Mouse (Mus musculus) myocyte (in vitro differentiated cells): ENCODE measurements at regions not wholly inside any gene's neighbourhood (a gene's known extent, or its start where the extent isn't known, plus 50 kb on each side); places are given as distances from the start of the nearest gene placed in this dataset.

Experiments used
- H3K27me3 ChIP-seq: one replicate; pipeline ENCODE4 v1.6.1; 2011; ENCODE audit not compliant: control insufficient read depth, insufficient read depth, insufficient read length
- H3K36me3 ChIP-seq: one replicate; pipeline ENCODE4 v1.6.1; 2011; ENCODE audit not compliant: control insufficient read depth, insufficient read depth
- H3K4me2 ChIP-seq: one replicate; pipeline ENCODE4 v1.6.1; 2011; ENCODE audit warnings: low read depth, control low read depth
- H3K4me3 ChIP-seq: one replicate; pipeline ENCODE4 v1.5.1; 2011; ENCODE audit warnings: mild to moderate bottlenecking, control low read depth, moderate library complexity
- H3K79me2 ChIP-seq: one replicate; pipeline ENCODE4 v1.6.1; 2011; ENCODE audit not compliant: control insufficient read depth, insufficient read depth
- H3ac ChIP-seq: one replicate; pipeline ENCODE4 v1.6.1; 2011; ENCODE audit not compliant: control insufficient read depth, insufficient read length
- CEBPB ChIP-seq: IDR thresholded peaks from 2 replicates; pipeline ENCODE4 v1.6.1; 2011; ENCODE audit warnings: mild to moderate bottlenecking, moderate library complexity; ENCODE audit not compliant: poor library complexity, insufficient read depth, severe bottlenecking
- E2F4 ChIP-seq: IDR thresholded peaks from one replicate; pipeline ENCODE4 v1.6.1; 2011; ENCODE audit warnings: mild to moderate bottlenecking, control low read depth, moderate library complexity; ENCODE audit not compliant: insufficient read depth
- MAX ChIP-seq: IDR thresholded peaks from one replicate; pipeline ENCODE4 v1.6.1; 2011; ENCODE audit warnings: low read depth, mild to moderate bottlenecking, control low read depth
- MYOD1 ChIP-seq, 3 experiments: IDR thresholded peaks; one replicate each; pipeline ENCODE4 v1.6.1; 2011; ENCODE audit warnings: control low read depth in 2 of 3, low read depth in 2 of 3, mild to moderate bottlenecking in 2 of 3, moderate library complexity in 1 of 3; ENCODE audit not compliant: insufficient read length in 2 of 3, control insufficient read depth in 1 of 3
- MYOG ChIP-seq, 3 experiments: IDR thresholded peaks; one replicate each; pipeline ENCODE4 v1.6.1; 2011; ENCODE audit warnings: control low read depth in 2 of 3, low read depth in 2 of 3, mild to moderate bottlenecking in 2 of 3; ENCODE audit not compliant: insufficient read length in 2 of 3, control insufficient read depth in 1 of 3, insufficient read depth in 1 of 3
- POLR2A ChIP-seq: IDR thresholded peaks from one replicate; pipeline ENCODE4 v1.6.1; 2011; ENCODE audit warnings: low read depth, mild to moderate bottlenecking, control low read depth, moderate library complexity; ENCODE audit not compliant: insufficient read length
- POLR2AphosphoS2 ChIP-seq: IDR thresholded peaks from one replicate; pipeline ENCODE4 v1.6.1; 2011; ENCODE audit warnings: low read depth, control low read depth; ENCODE audit not compliant: insufficient read length
- REST ChIP-seq: IDR thresholded peaks from one replicate; pipeline ENCODE4 v1.6.1; 2011; ENCODE audit warnings: mild to moderate bottlenecking, control low read depth, moderate library complexity; ENCODE audit not compliant: insufficient read depth, insufficient read length
- SRF ChIP-seq: IDR thresholded peaks from one replicate; pipeline ENCODE4 v1.6.1; 2011; ENCODE audit warnings: low read depth; ENCODE audit not compliant: control insufficient read depth, insufficient read length
- TCF12 ChIP-seq: IDR thresholded peaks from one replicate; pipeline ENCODE4 v1.6.1; 2011; ENCODE audit warnings: mild to moderate bottlenecking, control low read depth; ENCODE audit not compliant: poor library complexity, insufficient read depth, severe bottlenecking
- TCF3 ChIP-seq: IDR thresholded peaks from one replicate; pipeline ENCODE4 v1.6.1; 2011; ENCODE audit warnings: low read depth, control low read depth; ENCODE audit not compliant: insufficient read length
- USF1 ChIP-seq: IDR thresholded peaks from one replicate; pipeline ENCODE4 v1.6.1; 2011; ENCODE audit warnings: low read depth, mild to moderate bottlenecking, control low read depth, moderate library complexity

DNA sequence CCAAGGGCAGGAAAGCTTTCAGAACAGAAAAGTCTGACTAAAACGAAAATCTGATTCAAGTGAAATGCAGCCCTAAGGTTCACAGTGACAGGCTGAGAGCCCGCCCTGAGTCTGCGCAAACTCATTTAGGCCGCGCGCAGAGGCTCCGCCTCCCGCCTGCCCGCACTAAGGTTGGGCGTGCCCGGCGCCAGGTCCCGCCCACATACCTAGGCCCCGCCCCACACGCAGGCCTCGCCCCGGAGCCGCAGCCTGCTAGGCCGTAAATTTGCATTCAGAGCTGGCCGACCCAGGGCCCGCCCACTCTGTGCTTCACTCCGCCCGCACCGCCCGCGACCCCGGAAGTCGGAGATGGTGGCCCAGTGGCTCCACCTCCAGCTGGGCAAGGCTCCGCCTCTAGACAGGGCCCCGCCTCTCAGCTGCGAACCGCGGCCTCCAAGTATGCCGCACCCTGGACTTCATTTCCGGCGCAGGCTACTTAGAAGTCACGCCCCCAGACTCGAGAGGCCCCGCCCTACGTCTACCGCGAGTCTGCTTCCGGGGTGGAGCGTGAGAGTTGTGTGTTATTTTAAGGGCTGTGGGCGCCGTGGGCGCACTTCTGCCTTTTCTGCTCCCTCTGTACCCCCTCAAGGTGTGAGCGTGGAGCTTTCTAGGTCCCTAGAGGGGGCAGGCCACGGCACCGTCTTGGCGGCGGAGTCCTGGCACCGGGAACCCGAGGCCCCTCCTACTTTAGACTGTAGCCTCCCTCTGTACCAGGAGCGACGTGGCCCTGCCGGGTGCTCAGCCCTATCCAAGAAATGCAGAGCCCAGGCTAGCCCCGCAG, 52.3 kb upstream of the Wnt7b start:
- H3K36me3 ChIP-seq = no peaks in the 10 kb centered on the region
- H3K4me2 ChIP-seq = peak overlapping the region; percentile 97
- peak overlapping the region; percentile 75 for H3K4me3 ChIP-seq
- H3ac ChIP-seq = peak overlapping the region; percentile 20
- TF ChIP-seq TCF12 = no peak
- TF ChIP-seq TCF3 = no peak
- TF ChIP-seq MYOD1 (IDR thresholded peaks at IDR 0.05; ENCODE audit: control insufficient read depth in 1 of 3, insufficient read length in 2 of 3, low read depth in 2 of 3) = no peak
- TF ChIP-seq MYOG (IDR thresholded peaks at IDR 0.05; ENCODE audit: control insufficient read depth in 1 of 3, insufficient read depth in 1 of 3, insufficient read length in 2 of 3, low read depth in 2 of 3) = peak in 1 of 3 experiments; percentile 43
- TF ChIP-seq POLR2AphosphoS2 = peak; percentile 67
- TF ChIP-seq POLR2A = peak; percentile 66
- TF ChIP-seq REST = no peak
- TF ChIP-seq CEBPB = no peak
- peak; percentile 10 for TF ChIP-seq USF1
- TF ChIP-seq SRF = peak; percentile 74
- TF ChIP-seq E2F4 = peak; percentile 56
- TF ChIP-seq MAX = no peak
- peaks cover 8% of the 10 kb centered on the region for H3K79me2 ChIP-seq
- no peaks in the 10 kb centered on the region for H3K27me3 ChIP-seq

DNA sequence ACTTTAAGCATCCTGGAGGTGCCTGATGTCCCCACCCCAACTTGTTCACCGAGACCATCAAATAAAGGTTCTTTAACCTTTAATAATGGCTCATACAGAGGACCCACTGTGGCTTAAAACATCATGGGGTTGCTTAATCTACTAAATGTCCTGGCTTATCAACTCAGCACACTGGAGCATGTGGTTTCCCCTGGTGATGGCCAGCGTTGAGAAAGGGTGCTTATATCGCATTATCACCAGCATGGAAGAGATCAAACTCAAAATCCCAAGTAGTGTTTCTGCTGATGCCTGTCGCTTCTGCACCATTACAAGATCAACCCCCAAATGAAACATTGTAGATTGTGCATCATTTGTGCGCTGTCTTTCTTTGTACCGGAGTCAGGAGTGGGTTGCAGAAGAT, 53.2 kb upstream of the Wnt7b start:
- peaks cover 8% of the 10 kb centered on the region for H3K79me2 ChIP-seq
- TF ChIP-seq REST = no peak
- peak overlapping the region; percentile 75 for H3K4me3 ChIP-seq

DNA sequence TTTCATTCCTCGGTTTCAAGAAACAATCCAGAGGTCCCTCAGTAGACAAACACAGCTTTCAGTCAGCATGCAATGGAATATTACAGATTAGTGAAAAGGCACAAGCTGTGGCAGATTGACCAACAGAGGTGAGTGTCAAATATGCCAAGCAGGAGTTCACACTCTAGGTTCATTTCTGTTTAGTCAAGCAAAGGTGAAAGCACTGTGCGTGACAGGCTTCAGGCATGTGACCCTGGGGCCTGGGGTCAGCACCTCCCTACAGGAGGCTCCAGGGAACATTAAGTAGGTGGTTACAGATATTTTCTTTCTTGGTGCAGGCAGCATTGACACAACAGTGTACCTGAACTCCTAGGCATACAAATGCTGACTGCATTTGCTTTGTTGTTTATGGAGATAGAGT, 57.3 kb upstream of the Wnt7b start:
- H3K36me3 ChIP-seq = no peaks in the 10 kb centered on the region
- no peak overlapping the region for H3ac ChIP-seq
- TF ChIP-seq CEBPB (no peak), TCF12 (no peak), MAX (no peak), MYOD1 (IDR thresholded peaks at IDR 0.05; ENCODE audit: control insufficient read depth in 1 of 3, insufficient read length in 2 of 3, low read depth in 2 of 3) (no peak)

More for the DNA sequence above, 53.2 kb upstream of the Wnt7b start:
- H3K27me3 ChIP-seq = no peaks in the 10 kb centered on the region
- H3K36me3 ChIP-seq = no peaks in the 10 kb centered on the region
- H3K4me2 ChIP-seq = peak overlapping the region; percentile 96
- H3ac ChIP-seq = peak overlapping the region; percentile 20

DNA sequence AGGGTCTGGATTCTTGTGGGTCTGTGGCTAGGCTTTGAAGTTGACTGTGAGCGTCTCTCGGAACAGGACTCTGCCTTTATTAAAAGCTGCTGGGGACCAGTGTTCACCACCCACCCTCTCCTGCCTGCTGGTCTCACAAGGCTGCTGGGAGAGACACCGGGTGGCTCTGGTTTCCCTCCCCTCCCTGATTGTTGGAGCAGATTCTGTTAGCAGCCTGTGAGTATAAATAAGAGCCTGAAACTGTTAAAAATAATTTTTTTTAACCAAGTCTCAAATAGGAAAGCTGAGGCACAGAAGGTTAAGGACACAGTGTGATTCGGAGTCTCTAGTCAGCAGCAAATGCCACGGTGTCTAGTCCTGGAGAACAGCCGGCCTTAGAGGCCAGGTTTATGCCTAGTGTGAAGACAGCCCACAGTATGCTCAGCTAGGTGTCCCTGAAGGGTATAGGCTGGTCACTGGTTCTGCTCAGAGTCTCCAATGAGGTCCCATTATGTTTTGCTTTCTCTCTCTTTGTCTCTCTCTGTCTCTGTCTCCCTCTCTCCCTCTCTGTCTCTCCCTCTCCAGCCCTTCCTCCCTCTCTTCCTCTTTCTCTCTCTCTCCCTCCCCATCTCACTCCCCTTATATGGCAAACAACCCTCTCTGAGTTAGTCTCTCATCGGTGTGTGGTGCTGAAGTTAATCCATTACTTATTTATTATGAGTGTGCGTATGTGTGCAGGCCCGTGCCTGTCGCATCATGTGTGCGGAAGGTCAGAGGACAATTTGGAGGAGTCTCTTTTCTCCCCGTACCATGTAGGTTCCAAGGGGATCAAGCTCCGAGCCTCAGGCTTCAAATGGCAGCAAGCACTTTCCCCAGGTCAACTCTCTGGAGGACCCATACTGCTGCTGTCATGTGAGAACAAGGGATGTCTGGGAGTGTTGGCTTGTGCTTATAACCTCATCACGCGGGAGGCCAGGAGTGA, 59.1 kb upstream of the Wnt7b start:
- no peak overlapping the region for H3K4me2 ChIP-seq
- TF ChIP-seq MYOD1 (IDR thresholded peaks at IDR 0.05; ENCODE audit: control insufficient read depth in 1 of 3, insufficient read length in 2 of 3, low read depth in 2 of 3) = no peak
- TF ChIP-seq SRF = peak; percentile 35
- H3K27me3 ChIP-seq = no peaks in the 10 kb centered on the region
- H3ac ChIP-seq = no peak overlapping the region
- no peak overlapping the region for H3K4me3 ChIP-seq
- no peaks in the 10 kb centered on the region for H3K36me3 ChIP-seq
- no peaks in the 10 kb centered on the region for H3K79me2 ChIP-seq

More for the DNA sequence above, 57.3 kb upstream of the Wnt7b start:
- peaks cover 8% of the 10 kb centered on the region for H3K79me2 ChIP-seq
- H3K4me2 ChIP-seq = no peak overlapping the region
- no peaks in the 10 kb centered on the region for H3K27me3 ChIP-seq
- no peak overlapping the region for H3K4me3 ChIP-seq

DNA sequence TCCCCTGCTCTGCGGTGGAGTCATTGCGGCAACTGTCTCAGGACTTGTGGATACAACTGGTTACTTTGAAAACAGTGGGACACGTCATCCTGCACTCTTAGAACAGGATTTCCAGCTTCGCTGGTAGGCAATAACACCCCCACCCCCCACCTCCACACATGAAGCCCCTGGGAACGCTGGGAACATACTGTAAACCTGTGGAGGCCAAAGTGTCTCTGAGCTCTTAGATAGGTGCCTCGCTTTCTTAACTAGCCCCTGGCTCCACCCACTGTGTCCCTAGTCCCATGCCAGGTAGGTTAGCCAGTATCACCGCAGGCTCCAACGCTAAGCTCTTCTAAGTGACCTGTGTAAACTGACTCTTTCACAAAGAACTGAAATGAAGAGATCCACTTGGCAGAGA, 63.1 kb upstream of the Wnt7b start:
- Histone ChIP-seq H3ac (peak overlapping the region; percentile 33), H3K27me3 (no peaks in the 10 kb centered on the region), H3K4me3 (peak overlapping the region; percentile 36), H3K79me2 (no peaks in the 10 kb centered on the region), H3K4me2 (peak overlapping the region; percentile 85), H3K36me3 (no peaks in the 10 kb centered on the region)
- TF ChIP-seq E2F4 (no peak), CEBPB (no peak), MAX (no peak), SRF (no peak)
